Mouse (Mus musculus) lung, adult 2 months (tissue): Measurements from ENCODE around the gene Clec12b.

Source experiments
- CTCF ChIP-seq: fragments of 200-500 bp; IDR thresholded peaks from 2 replicates; pipeline ENCODE4 v1.5.1; 2011; ENCODE audit warnings: mild to moderate bottlenecking, low read length, control low read depth; ENCODE audit not compliant: insufficient read depth
- POLR2A ChIP-seq: fragments of 200-500 bp; IDR thresholded peaks from 2 replicates; pipeline ENCODE4 v1.6.1; 2011; ENCODE audit warnings: low read depth, mild to moderate bottlenecking, control low read depth, low read length, borderline replicate concordance; ENCODE audit errors: extremely low read depth

DNA sequence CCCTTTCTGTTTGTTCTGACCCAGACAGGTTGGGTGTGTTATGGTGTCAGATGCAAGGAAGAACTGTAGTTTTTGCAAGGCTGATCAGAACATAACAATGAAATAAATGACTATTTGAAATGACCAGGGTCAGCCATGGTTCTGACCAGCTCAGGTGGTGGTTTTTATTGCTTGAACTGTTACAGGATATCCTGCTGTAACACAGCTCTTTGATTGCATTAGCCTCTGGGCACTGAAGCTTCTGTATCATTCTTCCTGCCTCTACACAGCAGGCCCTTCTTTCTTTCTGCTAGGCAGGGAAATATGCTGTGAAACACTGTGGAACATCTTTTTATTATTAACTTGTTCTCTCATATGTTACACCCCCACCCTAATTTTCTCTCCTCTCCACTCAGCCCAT, 29.2 kb downstream of the Clec12b start:
- TF ChIP-seq CTCF (no peak), POLR2A (no peak)
